Mouse (Mus musculus): ENCODE measurements at regions not wholly inside any gene's neighbourhood (a gene's known extent, or its start where the extent isn't known, plus 50 kb on each side); places are given as distances from the start of the nearest gene placed in this dataset.
A peak's percentile ranks its signal among the peaks of the same experiment; 100 is the strongest.

DNA sequence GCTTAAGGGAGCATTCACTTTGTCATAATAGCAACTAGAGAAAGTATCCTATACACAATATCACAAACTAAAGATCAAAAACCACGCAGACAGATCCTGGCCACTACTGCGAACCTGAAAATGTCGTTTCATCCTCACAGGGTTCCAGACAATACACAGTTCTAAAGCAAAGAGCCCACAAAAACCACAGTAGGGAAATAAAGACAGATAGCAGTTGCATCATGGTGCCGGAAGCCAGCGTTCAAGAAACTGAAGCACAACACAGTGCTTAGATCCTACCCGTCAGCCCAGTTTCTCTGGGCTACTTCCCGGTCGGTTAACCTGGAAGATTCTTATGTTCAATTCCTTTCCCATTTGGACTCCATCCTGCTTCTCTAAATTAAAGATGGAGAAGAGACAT, 69.7 kb upstream of the Ahi1 start:
- H3K9me3 ChIP-seq (replicated peaks; ENCODE audit: insufficient read depth, low read length) = no peaks in the 10 kb centered on the region
- peak; percentile 78 for DNase-seq (ENCODE audit: low read depth, low spot score)
- H3K79me2 ChIP-seq (ENCODE audit: control insufficient read depth, insufficient read depth, low read length, poor library complexity) = no peaks in the 10 kb centered on the region
- peak overlapping the region; percentile 24 for H3K9ac ChIP-seq (ENCODE audit: control insufficient read depth, low read depth, low read length, poor library complexity, severe bottlenecking)
- peak overlapping the region; percentile 35 to 47 for H3K4me3 ChIP-seq (ENCODE audit: control insufficient read depth in 1 of 2, insufficient read depth in 1 of 2, low read depth in 2 of 2, low read length in 2 of 2)
- TF ChIP-seq TAL1 (IDR thresholded peaks at IDR 0.05; ENCODE audit: low read length) = no peak
- peak; percentile 80 for TF ChIP-seq RCOR1 (IDR thresholded peaks at IDR 0.05; ENCODE audit: low read depth, low read length)
- 0 out of 2 replicates have a peak, but pooled peaks have one; percentile 20 for TF ChIP-seq HCFC1 (IDR thresholded peaks at IDR 0.05; ENCODE audit: low read depth, low read length)
- TF ChIP-seq ETS1 (IDR thresholded peaks at IDR 0.05; ENCODE audit: low read depth, low read length) = peak; percentile 67
- no peak for TF ChIP-seq JUND (IDR thresholded peaks at IDR 0.05; ENCODE audit: low read depth, low read length)
- TF ChIP-seq ELF1 (IDR thresholded peaks at IDR 0.05; ENCODE audit: low read depth, low read length) = peak; percentile 45; the same call in 1 of the 2 replicates
- TF ChIP-seq GATA1 (IDR thresholded peaks at IDR 0.05; ENCODE audit: low read depth, low read length) = peak; percentile 62
- TF ChIP-seq EP300 (IDR thresholded peaks at IDR 0.05; ENCODE audit: low read depth in 1 of 2, low read length in 2 of 2) = peak; percentile 64 to 68
- no peak for TF ChIP-seq USF1 (IDR thresholded peaks at IDR 0.05; ENCODE audit: low read depth, low read length)
- TF ChIP-seq SIN3A (IDR thresholded peaks at IDR 0.05; ENCODE audit: low read length) = peak; percentile 39; the same call in 1 of the 2 replicates
- H3K4me1 ChIP-seq (ENCODE audit: control insufficient read depth in 1 of 2, insufficient read depth in 2 of 2, low read length in 2 of 2) = peaks cover 0 to 15% of the 10 kb centered on the region in 2 experiments; a peak in 2 of 4 replicates
- H3K27ac ChIP-seq (ENCODE audit: control insufficient read depth, low read depth, low read length) = peak overlapping the region; percentile 73
- H3K27me3 ChIP-seq (ENCODE audit: control insufficient read depth in 1 of 2, insufficient read depth in 2 of 2, low read length in 2 of 2) = peaks cover 0 to 3% of the 10 kb centered on the region in 2 experiments; a peak in 1 of 4 replicates
- peaks cover 0 to 17% of the 10 kb centered on the region in 2 experiments; a peak in 2 of 4 replicates for H3K36me3 ChIP-seq (ENCODE audit: control insufficient read depth in 1 of 2, insufficient read depth in 2 of 2, low read length in 2 of 2)

DNA sequence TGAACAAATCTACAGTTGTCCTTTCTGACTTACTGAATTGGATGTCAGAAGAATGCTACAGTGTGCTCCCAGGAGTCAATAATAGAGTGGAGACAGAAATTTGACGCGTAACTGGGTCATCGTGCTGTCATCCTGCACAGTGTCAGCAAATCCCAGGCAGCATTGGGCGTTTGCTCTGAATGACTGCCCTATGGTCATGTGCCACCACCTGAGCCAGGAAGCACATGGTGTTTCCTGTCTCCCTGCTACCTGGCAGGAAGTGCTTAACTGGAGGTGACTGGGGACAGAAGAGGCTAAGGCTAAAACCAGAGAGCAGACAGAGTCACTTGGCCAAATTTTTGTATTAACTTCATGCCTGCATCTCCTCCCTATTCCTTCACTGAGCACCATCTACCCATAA, 72.1 kb upstream of the Ahi1 start:
- Histone ChIP-seq H3K79me2 (ENCODE audit: control insufficient read depth, insufficient read depth, low read length, poor library complexity) (no peaks in the 10 kb centered on the region), H3K9ac (ENCODE audit: control insufficient read depth, low read depth, low read length, poor library complexity, severe bottlenecking) (no peak overlapping the region), H3K4me1 (ENCODE audit: control insufficient read depth in 1 of 2, insufficient read depth in 2 of 2, low read length in 2 of 2) (peaks cover 0 to 15% of the 10 kb centered on the region in 2 experiments; a peak in 2 of 4 replicates), H3K27me3 (ENCODE audit: control insufficient read depth in 1 of 2, insufficient read depth in 2 of 2, low read length in 2 of 2) (peaks cover 0 to 3% of the 10 kb centered on the region in 2 experiments; a peak in 1 of 4 replicates), H3K9me3 (replicated peaks; ENCODE audit: insufficient read depth, low read length) (no peaks in the 10 kb centered on the region), H3K36me3 (ENCODE audit: control insufficient read depth in 1 of 2, insufficient read depth in 2 of 2, low read length in 2 of 2) (peaks cover 0 to 17% of the 10 kb centered on the region in 2 experiments; a peak in 2 of 4 replicates), H3K4me3 (ENCODE audit: control insufficient read depth in 1 of 2, insufficient read depth in 1 of 2, low read depth in 2 of 2, low read length in 2 of 2) (no peak overlapping the region), H3K27ac (ENCODE audit: control insufficient read depth, low read depth, low read length) (no peak overlapping the region)
- no peak for TF ChIP-seq ZC3H11A (IDR thresholded peaks at IDR 0.05; ENCODE audit: low read depth, low read length)
- no peak for TF ChIP-seq MAZ (IDR thresholded peaks at IDR 0.05; ENCODE audit: low read depth, low read length)
- TF ChIP-seq E2F4 (IDR thresholded peaks at IDR 0.05; ENCODE audit: borderline replicate concordance, low read depth, low read length) = no peak
- no peak for TF ChIP-seq POLR2AphosphoS2 (IDR thresholded peaks at IDR 0.05; ENCODE audit: low read length)
- TF ChIP-seq SMC3 (IDR thresholded peaks at IDR 0.05; ENCODE audit: low read depth, low read length) = no peak
- TF ChIP-seq MAFK (IDR thresholded peaks at IDR 0.05; ENCODE audit: borderline replicate concordance, low read depth, low read length) = no peak
- no peak for TF ChIP-seq CHD2 (IDR thresholded peaks at IDR 0.05; ENCODE audit: low read length)
- no peak for TF ChIP-seq HCFC1 (IDR thresholded peaks at IDR 0.05; ENCODE audit: low read depth, low read length)
- TF ChIP-seq MYC (IDR thresholded peaks at IDR 0.05; ENCODE audit: low read depth, low read length) = no peak
- TF ChIP-seq MEF2A (IDR thresholded peaks at IDR 0.05; ENCODE audit: extremely low read depth, insufficient replicate concordance, low read depth, low read length, poor library complexity, severe bottlenecking) = no peak
- no peak for TF ChIP-seq TCF12 (IDR thresholded peaks at IDR 0.05; ENCODE audit: low read depth, low read length)
- TF ChIP-seq NELFE (IDR thresholded peaks at IDR 0.05; ENCODE audit: low read depth, low read length) = no peak
- TF ChIP-seq TAL1 (IDR thresholded peaks at IDR 0.05; ENCODE audit: low read length) = no peak
- no peak for TF ChIP-seq EP300 (IDR thresholded peaks at IDR 0.05; ENCODE audit: low read depth in 1 of 2, low read length in 2 of 2)
- no peak for TF ChIP-seq KAT2A (conservative IDR thresholded peaks at IDR 0.05; ENCODE audit: low read depth, low read length)
- no peak for TF ChIP-seq SIN3A (IDR thresholded peaks at IDR 0.05; ENCODE audit: low read length)
- no peak for DNase-seq (ENCODE audit: low read depth, low spot score)

Data from MEL (cell line).